Mouse (Mus musculus): ENCODE data around the gene Nop16.

GRCm38 (mm10) chr13:54565201-54565581 is 24.7 kb downstream of the Nop16 start, which contains the start of gene 4833439L19Rik:
- TF ChIP-seq POLR2A (IDR thresholded peaks at IDR 0.05; ENCODE audit: extremely low read depth, insufficient read depth, low read length) = peak; percentile 87
- TF ChIP-seq CTCF (IDR thresholded peaks at IDR 0.05; ENCODE audit: low read depth, low read length) = no peak
